Mouse (Mus musculus) neural tube, embryonic 13.5 days (tissue): ENCODE results near the gene Nap1l5. TPM values are rescaled to one million over a fixed set of nuclear protein-coding genes. Genes with fewer than 3 reads are reported as not detected.

Source experiments
- ATAC-seq: fragments of 200-750 bp; cut with Nextera tagmentation; 2 replicates; pipeline ENCODE4 v1.8.0; 2017; ENCODE audit warnings: low read depth, mild to moderate bottlenecking, moderate TSS enrichment, moderate library complexity
- H3K27ac ChIP-seq: fragments of 300-500 bp; sonication (generic); replicated peaks from 2 replicates; pipeline ENCODE4 v1.5.1; 2015; ENCODE audit warnings: moderate library complexity, mild to moderate bottlenecking, inconsistent platforms
- H3K27me3 ChIP-seq: fragments of 300-500 bp; sonication (generic); 2 replicates; pipeline ENCODE4 v1.6.1; 2015; ENCODE audit warnings: mild to moderate bottlenecking, inconsistent platforms
- H3K36me3 ChIP-seq: fragments of 300-500 bp; sonication (generic); 2 replicates; pipeline ENCODE4 v1.6.1; 2015; ENCODE audit warnings: mild to moderate bottlenecking, inconsistent platforms
- H3K4me1 ChIP-seq: fragments of 300-500 bp; sonication (generic); replicated peaks from 2 replicates; pipeline ENCODE4 v1.6.1; 2015; ENCODE audit warnings: inconsistent platforms
- H3K4me2 ChIP-seq: fragments of 300-500 bp; sonication (generic); 2 replicates; pipeline ENCODE4 v1.6.1; 2015; ENCODE audit warnings: inconsistent platforms, mild to moderate bottlenecking, moderate library complexity
- H3K4me3 ChIP-seq: fragments of 300-500 bp; sonication (generic); 2 replicates; pipeline ENCODE4 v1.5.1; 2015; ENCODE audit warnings: mild to moderate bottlenecking, inconsistent platforms
- H3K9ac ChIP-seq: fragments of 300-500 bp; sonication (generic); 2 replicates; pipeline ENCODE4 v1.6.1; 2015; ENCODE audit warnings: moderate library complexity, mild to moderate bottlenecking, inconsistent platforms
- H3K9me3 ChIP-seq: fragments of 300-500 bp; sonication (generic); 2 replicates; pipeline ENCODE4 v1.6.1; 2016; ENCODE audit warnings: inconsistent platforms
- WGBS: fragments of 180-500 bp; shearing (Covaris S2); methylation state at CpG from one replicate; pipeline ENCODE4 v1.1.7; 2015; 5-methylcytosine and 5-hydroxymethylcytosine counted together
- polyA plus RNA-seq: library from polyadenylated mRNA; unstranded; fragments of >200 nt; fragmentation: Nextera tagmentation; extraction: Ambion mirVana; gene quantifications from 2 replicates; pipeline ENCODE4 v1.2.1, GENCODE M21; 2015

Nap1l5 gene
- polyA plus RNA-seq = 167 and 176 TPM in 2 replicates

- peak within 1 kb of the TSS; percentile 83 for H3K27ac ChIP-seq
- WGBS = 58% methylated on average over 34 of the region's 34 CpGs
- H3K4me2 ChIP-seq = peak within 1 kb of the TSS; percentile 63
- peak within 1 kb of the TSS; percentile 77 for H3K9ac ChIP-seq
- peaks cover 7% of the 10 kb centered on the region; the same call in 1 of the 2 replicates for H3K36me3 ChIP-seq
- peaks cover 12% of the 10 kb centered on the region for H3K4me1 ChIP-seq
- H3K9me3 ChIP-seq = peaks cover 16% of the 10 kb centered on the region
- peak; percentile 92 for ATAC-seq
- H3K27me3 ChIP-seq = no peaks in the 10 kb centered on the region
- H3K4me3 ChIP-seq = peak within 1 kb of the TSS; percentile 50
These were observed at the start of gene Nap1l5 for GRCm38 (mm10) chr6:58906852-58907261. Gene Nap1l5, minus strand, starts transcription at chr6:58907076.

GRCm38 (mm10) chr6:58951128-58951992 lies 44.5 kb upstream of the Nap1l5 start:
- ATAC-seq = no peak
- Histone ChIP-seq H3K4me2 (no peak overlapping the region), H3K4me1 (no peaks in the 10 kb centered on the region), H3K4me3 (no peak overlapping the region), H3K36me3 (peaks cover 22% of the 10 kb centered on the region), H3K27ac (no peak overlapping the region), H3K9ac (no peak overlapping the region), H3K27me3 (no peaks in the 10 kb centered on the region), H3K9me3 (no peaks in the 10 kb centered on the region)
- 80% methylated on average over 2 of the region's 2 CpGs for WGBS

- no peak overlapping the region for H3K9ac ChIP-seq
- ATAC-seq = no peak
- H3K27ac ChIP-seq = no peak overlapping the region
- H3K4me2 ChIP-seq = no peak overlapping the region
- no peaks in the 10 kb centered on the region for H3K27me3 ChIP-seq
- WGBS = 85% methylated on average over 1 of the region's 1 CpGs
- H3K36me3 ChIP-seq = peaks cover 22% of the 10 kb centered on the region
- no peak overlapping the region for H3K4me3 ChIP-seq
- H3K9me3 ChIP-seq = no peaks in the 10 kb centered on the region
- H3K4me1 ChIP-seq = no peaks in the 10 kb centered on the region
These were observed 43.5 kb upstream of the Nap1l5 start for GRCm38 (mm10) chr6:58950410-58950809.

GRCm38 (mm10) chr6:58946840-58947239 lies 40.0 kb upstream of the Nap1l5 start:
- Histone ChIP-seq H3K27ac (no peak overlapping the region), H3K4me1 (no peaks in the 10 kb centered on the region), H3K9me3 (no peaks in the 10 kb centered on the region), H3K27me3 (no peaks in the 10 kb centered on the region), H3K36me3 (peaks cover 17% of the 10 kb centered on the region; the same call in 1 of the 2 replicates), H3K4me3 (no peak overlapping the region), H3K9ac (no peak overlapping the region), H3K4me2 (no peak overlapping the region)
- 87% methylated on average over 4 of the region's 4 CpGs for WGBS
- ATAC-seq = no peak

GRCm38 (mm10) chr6:58946246-58946645 lies 39.4 kb upstream of the Nap1l5 start:
- ATAC-seq = no peak
- H3K36me3 ChIP-seq = peaks cover 17% of the 10 kb centered on the region; the same call in 1 of the 2 replicates
- H3K9me3 ChIP-seq = no peaks in the 10 kb centered on the region
- no peaks in the 10 kb centered on the region for H3K4me1 ChIP-seq
- no peak overlapping the region for H3K9ac ChIP-seq
- H3K4me3 ChIP-seq = no peak overlapping the region
- H3K27ac ChIP-seq = no peak overlapping the region
- 59% methylated on average over 2 of the region's 2 CpGs for WGBS
- H3K4me2 ChIP-seq = no peak overlapping the region
- H3K27me3 ChIP-seq = no peaks in the 10 kb centered on the region

GRCm38 (mm10) chr6:58943958-58944357 lies 37.1 kb upstream of the Nap1l5 start:
- no peaks in the 10 kb centered on the region for H3K27me3 ChIP-seq
- peaks cover 17% of the 10 kb centered on the region; the same call in 1 of the 2 replicates for H3K36me3 ChIP-seq
- no peak overlapping the region for H3K9ac ChIP-seq
- H3K27ac ChIP-seq = no peak overlapping the region
- H3K4me3 ChIP-seq = no peak overlapping the region
- no peaks in the 10 kb centered on the region for H3K4me1 ChIP-seq
- no peak overlapping the region for H3K4me2 ChIP-seq
- WGBS = 92% methylated on average over 3 of the region's 3 CpGs
- ATAC-seq = no peak
- H3K9me3 ChIP-seq = no peaks in the 10 kb centered on the region

- ATAC-seq = no peak
- Histone ChIP-seq H3K36me3 (peaks cover 13% of the 10 kb centered on the region; the same call in 1 of the 2 replicates), H3K4me2 (no peak overlapping the region), H3K9ac (no peak overlapping the region), H3K4me3 (no peak overlapping the region), H3K27me3 (no peaks in the 10 kb centered on the region), H3K9me3 (no peaks in the 10 kb centered on the region), H3K27ac (no peak overlapping the region), H3K4me1 (no peaks in the 10 kb centered on the region)
- WGBS = 81% methylated on average over 2 of the region's 2 CpGs
These were observed 35.4 kb upstream of the Nap1l5 start for GRCm38 (mm10) chr6:58942276-58942675.

- Histone ChIP-seq H3K27me3 (no peaks in the 10 kb centered on the region), H3K4me1 (peaks cover 18% of the 10 kb centered on the region), H3K27ac (no peak overlapping the region), H3K4me2 (no peak overlapping the region), H3K36me3 (no peaks in the 10 kb centered on the region; the same call in 1 of the 2 replicates), H3K9me3 (no peaks in the 10 kb centered on the region), H3K9ac (no peak overlapping the region), H3K4me3 (no peak overlapping the region)
- no peak for ATAC-seq
These were observed 30.9 kb upstream of the Nap1l5 start for GRCm38 (mm10) chr6:58937726-58938125.

GRCm38 (mm10) chr6:58934144-58934543 lies 27.3 kb upstream of the Nap1l5 start:
- Histone ChIP-seq H3K9ac (no peak overlapping the region), H3K9me3 (no peaks in the 10 kb centered on the region), H3K27me3 (no peaks in the 10 kb centered on the region), H3K36me3 (no peaks in the 10 kb centered on the region; the same call in 1 of the 2 replicates), H3K4me3 (no peak overlapping the region), H3K4me1 (peaks cover 26% of the 10 kb centered on the region), H3K4me2 (no peak overlapping the region), H3K27ac (peak overlapping the region; percentile 71)
- WGBS = 48% methylated on average over 4 of the region's 4 CpGs
- 0 out of 2 replicates have a peak, but pooled peaks have one; percentile 12 for ATAC-seq

GRCm38 (mm10) chr6:58933189-58933913 lies 26.5 kb upstream of the Nap1l5 start:
- Histone ChIP-seq H3K27ac (peak overlapping the region; percentile 82), H3K36me3 (no peaks in the 10 kb centered on the region; the same call in 1 of the 2 replicates), H3K9me3 (no peaks in the 10 kb centered on the region), H3K27me3 (no peaks in the 10 kb centered on the region), H3K9ac (no peak overlapping the region), H3K4me2 (peak overlapping the region; percentile 21), H3K4me1 (peaks cover 26% of the 10 kb centered on the region), H3K4me3 (no peak overlapping the region)
- ATAC-seq = peak; percentile 95
- WGBS = 23% methylated on average over 6 of the region's 6 CpGs

- peak overlapping the region; percentile 82 for H3K27ac ChIP-seq
- no peaks in the 10 kb centered on the region; the same call in 1 of the 2 replicates for H3K36me3 ChIP-seq
- H3K9ac ChIP-seq = no peak overlapping the region
- no peaks in the 10 kb centered on the region for H3K9me3 ChIP-seq
- no peaks in the 10 kb centered on the region for H3K27me3 ChIP-seq
- H3K4me2 ChIP-seq = peak overlapping the region; percentile 21
- H3K4me1 ChIP-seq = peaks cover 26% of the 10 kb centered on the region
- no peak overlapping the region for H3K4me3 ChIP-seq
- ATAC-seq = peak; percentile 66
- WGBS = 64% methylated on average over 12 of the region's 12 CpGs
These were observed 25.8 kb upstream of the Nap1l5 start for GRCm38 (mm10) chr6:58932515-58933188.
